In genomic region chr10:99287206-99287605, GRCm38 (mm10) we compare ENCODE assay signal across 9 mouse cellular contexts. TPM values are rescaled to one million over a fixed set of nuclear protein-coding genes. Genes with fewer than 3 reads are reported as not detected.
A peak's percentile ranks its signal among the peaks of the same experiment; 100 is the strongest.
DNase-seq lines count a peak whose midpoint lies in the region; ATAC-seq lines count a peak whose summit lies in the region.
"Had no signal": no experiment of that assay in that cellular context is flagged by ENCODE, and none has a peak within 500 bp of the region (broad histone marks: within the 10 kb centered on the region; RNA-seq: fewer than 3 reads in every experiment).

No protein-coding gene starts in this region.

- no peak overlapping the region for H3K27ac ChIP-seq in kidney, embryonic 15.5 days
- H3K27ac ChIP-seq in embryonic facial prominence, embryonic 13.5 days: no peak overlapping the region
- no peak overlapping the region for H3K27ac ChIP-seq in intestine, embryonic 15.5 days

- no peak for ATAC-seq in kidney, embryonic 15.5 days (replicated peaks; ENCODE audit: low FRiP score)
- no peak for ATAC-seq in embryonic facial prominence, embryonic 13.5 days (ENCODE audit: insufficient number of reproducible peaks, insufficient read depth, low FRiP score, low TSS enrichment, low read depth)
- no peak for ATAC-seq in intestine, embryonic 15.5 days
- ATAC-seq: Patski had no signal

- WGBS in kidney, embryonic 15.5 days: 38% methylated on average over 6 of the region's 6 CpGs
- 38% methylated on average over 6 of the region's 6 CpGs for WGBS in embryonic facial prominence, embryonic 13.5 days
- WGBS in intestine, embryonic 15.5 days: 34% methylated on average over 6 of the region's 6 CpGs

- no peaks in the 10 kb centered on the region for H3K9me3 ChIP-seq in kidney, embryonic 15.5 days (replicated peaks)
- no peaks in the 10 kb centered on the region for H3K9me3 ChIP-seq in embryonic facial prominence, embryonic 13.5 days
- no peaks in the 10 kb centered on the region for H3K9me3 ChIP-seq in intestine, embryonic 15.5 days

- peaks cover 31% of the 10 kb centered on the region for H3K4me1 ChIP-seq in kidney, embryonic 15.5 days
- peaks cover 29% of the 10 kb centered on the region for H3K4me1 ChIP-seq in embryonic facial prominence, embryonic 13.5 days
- no peaks in the 10 kb centered on the region for H3K4me1 ChIP-seq in intestine, embryonic 15.5 days (replicated peaks)

- H3K27me3 ChIP-seq in kidney, embryonic 15.5 days: no peaks in the 10 kb centered on the region
- H3K27me3 ChIP-seq in embryonic facial prominence, embryonic 13.5 days: peaks cover 4% of the 10 kb centered on the region; the same call in 1 of the 2 replicates
- H3K27me3 ChIP-seq in intestine, embryonic 15.5 days (replicated peaks): no peaks in the 10 kb centered on the region
- H3K27me3 ChIP-seq: Patski had no signal

- no peaks in the 10 kb centered on the region for H3K36me3 ChIP-seq in kidney, embryonic 15.5 days
- no peaks in the 10 kb centered on the region for H3K36me3 ChIP-seq in embryonic facial prominence, embryonic 13.5 days
- H3K36me3 ChIP-seq in intestine, embryonic 15.5 days: no peaks in the 10 kb centered on the region

- peak overlapping the region; percentile 45 for H3K4me2 ChIP-seq in kidney, embryonic 15.5 days
- H3K4me2 ChIP-seq in embryonic facial prominence, embryonic 13.5 days: peak overlapping the region; percentile 33
- peak overlapping the region; percentile 46 for H3K4me2 ChIP-seq in intestine, embryonic 15.5 days (replicated peaks)

- H3K9ac ChIP-seq in kidney, embryonic 15.5 days: no peak overlapping the region
- H3K9ac ChIP-seq in embryonic facial prominence, embryonic 13.5 days: no peak overlapping the region
- no peak overlapping the region for H3K9ac ChIP-seq in intestine, embryonic 15.5 days

- H3K4me3 ChIP-seq in kidney, embryonic 15.5 days (replicated peaks): peak overlapping the region; percentile 23
- H3K4me3 ChIP-seq in embryonic facial prominence, embryonic 13.5 days: no peak overlapping the region
- no peak overlapping the region for H3K4me3 ChIP-seq in intestine, embryonic 15.5 days (replicated peaks)

- DNase-seq in kidney, postnatal 10 days: no peak
- DNase-seq in naive thymus-derived CD4-positive, alpha-beta T cell, adult 2 months (ENCODE audit: low read depth): peak; percentile 63
- DNase-seq in layer of hippocampus, adult 8-10 months (ENCODE audit: low spot score in 2 of 2): no peak
- DNase-seq in testis, postnatal 14 days (ENCODE audit: low spot score): no peak
- no peak for DNase-seq in thymus, postnatal 25 days

RNA-seq across cellular contexts. Expression of gene Dusp6, which starts 24.2 kb away (rescaled TPM):
- polyA plus RNA-seq in kidney, embryonic 15.5 days (2015; fragmentation: Nextera tagmentation; extraction: Ambion mirVana): 85.7 and 88.7 TPM in 2 replicates
- polyA plus RNA-seq in embryonic facial prominence, embryonic 13.5 days (2015; fragmentation: Nextera tagmentation; extraction: Ambion mirVana): 61.9 and 73.3 TPM in 2 replicates
- polyA plus RNA-seq in intestine, embryonic 15.5 days (2015; fragmentation: Nextera tagmentation; extraction: Ambion mirVana): 33.5 and 38.1 TPM in 2 replicates
- total RNA-seq in layer of hippocampus, adult 8-10 months (2022): 10 to 100 TPM; 61.1 to 93.4 (median 75.2) TPM
